Mouse (Mus musculus) CH12.LX (cell line): ENCODE measurements around the gene Hes5. TPM values are rescaled to one million over a fixed set of nuclear protein-coding genes. Genes with fewer than 3 reads are reported as not detected.

Experiments used
- DNase-seq: peaks from one replicate; pipeline ENCODE4 v3.0.0-alpha.2; 2013; ENCODE audit errors: extremely low read depth
- H3K27ac ChIP-seq: 2 replicates; pipeline ENCODE4 v1.5.1; 2012; ENCODE audit warnings: low read depth, mild to moderate bottlenecking, control low read depth, moderate library complexity; ENCODE audit not compliant: insufficient read depth
- H3K27me3 ChIP-seq: replicated peaks from 2 replicates; pipeline ENCODE3; 2012; ENCODE audit warnings: inconsistent platforms
- H3K36me3 ChIP-seq, 2 experiments: replicated peaks in 1 of 2; 2 replicates each; pipeline versions ENCODE3 to v1.6.1; 2012; ENCODE audit warnings: inconsistent platforms in 1 of 2, low read length in 1 of 2, mild to moderate bottlenecking in 1 of 2, mixed read lengths in 1 of 2, moderate library complexity in 1 of 2; ENCODE audit not compliant: control insufficient read depth in 1 of 2, insufficient read depth in 1 of 2
- H3K4me1 ChIP-seq, 2 experiments: 2 replicates each; pipeline ENCODE4 v1.6.1; 2012; ENCODE audit warnings: inconsistent platforms in 1 of 2, moderate library complexity in 1 of 2; ENCODE audit not compliant: insufficient read depth in 2 of 2, control insufficient read depth in 1 of 2
- H3K4me2 ChIP-seq: 2 replicates; pipeline ENCODE4 v1.6.1; 2012; ENCODE audit warnings: low read depth, mild to moderate bottlenecking, control low read depth; ENCODE audit not compliant: poor library complexity, insufficient read depth, severe bottlenecking
- H3K4me3 ChIP-seq, 3 experiments: fragments of 150-350 bp in 1 of 3; sonication (generic) in 1 of 3; replicated peaks in 1 of 3; 2 replicates each; pipeline versions ENCODE3 to v1.5.1; 2011 to 2012; ENCODE audit warnings: low read depth in 2 of 3, low read length in 2 of 3, mild to moderate bottlenecking in 2 of 3, moderate library complexity in 2 of 3, control low read depth in 1 of 3, improper control_type of control experiment in 1 of 3, inconsistent platforms in 1 of 3, mixed read lengths in 1 of 3; ENCODE audit not compliant: poor library complexity in 1 of 3
- H3K79me2 ChIP-seq: replicated peaks from 2 replicates; pipeline ENCODE4 v1.6.1; 2012; ENCODE audit warnings: mild to moderate bottlenecking, moderate library complexity; ENCODE audit not compliant: control insufficient read depth, poor library complexity, insufficient read depth, severe bottlenecking; ENCODE audit errors: extremely low read depth
- H3K9ac ChIP-seq: 2 replicates; pipeline ENCODE4 v1.6.1; 2012; ENCODE audit warnings: low read depth, mild to moderate bottlenecking, control low read depth, moderate library complexity; ENCODE audit not compliant: insufficient read depth
- H3K9me3 ChIP-seq: replicated peaks from 2 replicates; pipeline ENCODE3; 2012; ENCODE audit warnings: low read length, inconsistent platforms, mixed read lengths
- CHD1 ChIP-seq: IDR thresholded peaks from 2 replicates; pipeline ENCODE4 v1.6.1; 2012; ENCODE audit warnings: low read depth, low read length, improper control_type of control experiment, inconsistent platforms
- CHD2 ChIP-seq: IDR thresholded peaks from 2 replicates; pipeline ENCODE4 v1.6.1; 2011; ENCODE audit warnings: low read length, improper control_type of control experiment
- CTCF ChIP-seq, 2 experiments: IDR thresholded peaks in 1 of 2; conservative IDR thresholded peaks in 1 of 2; 2 replicates each; pipeline ENCODE4 v1.5.1; 2011 to 2012; ENCODE audit warnings: low read depth in 2 of 2, low read length in 2 of 2, improper control_type of control experiment in 1 of 2, inconsistent platforms in 1 of 2, mild to moderate bottlenecking in 1 of 2, moderate library complexity in 1 of 2
- EP300 ChIP-seq: IDR thresholded peaks from 2 replicates; pipeline ENCODE4 v1.6.1; 2011; ENCODE audit warnings: low read length, improper control_type of control experiment
- ETS1 ChIP-seq: conservative IDR thresholded peaks from 2 replicates; pipeline ENCODE4 v1.6.1; 2012; ENCODE audit warnings: low read depth, mild to moderate bottlenecking, inconsistent platforms, low read length, improper control_type of control experiment, moderate library complexity
- GABPA ChIP-seq: IDR thresholded peaks from 2 replicates; pipeline ENCODE4 v1.6.1; 2012; ENCODE audit warnings: low read depth, low read length, improper control_type of control experiment, inconsistent platforms; ENCODE audit not compliant: insufficient replicate concordance
- KAT2A ChIP-seq: IDR thresholded peaks from 2 replicates; pipeline ENCODE4 v1.6.1; 2012; ENCODE audit warnings: low read length, improper control_type of control experiment, inconsistent platforms; ENCODE audit not compliant: insufficient replicate concordance
- MAFK ChIP-seq: IDR thresholded peaks from 2 replicates; pipeline ENCODE4 v1.6.1; 2011; ENCODE audit warnings: low read length, improper control_type of control experiment; ENCODE audit not compliant: insufficient replicate concordance
- MAX ChIP-seq: IDR thresholded peaks from 2 replicates; pipeline ENCODE4 v1.6.1; 2011; ENCODE audit warnings: low read length, improper control_type of control experiment
- MYC ChIP-seq: IDR thresholded peaks from 2 replicates; pipeline ENCODE4 v1.6.1; 2011; ENCODE audit warnings: low read depth, mild to moderate bottlenecking, improper control_type of control experiment, low read length
- NELFE ChIP-seq: IDR thresholded peaks from 2 replicates; pipeline ENCODE4 v1.6.1; 2011; ENCODE audit warnings: low read depth, low read length, improper control_type of control experiment
- NRF1 ChIP-seq: IDR thresholded peaks from 2 replicates; pipeline ENCODE4 v1.6.1; 2014; ENCODE audit warnings: low read depth, mild to moderate bottlenecking, inconsistent platforms, low read length, improper control_type of control experiment, moderate library complexity
- POLR2A ChIP-seq: IDR thresholded peaks from 2 replicates; pipeline ENCODE4 v1.6.1; 2011; ENCODE audit warnings: low read depth, mild to moderate bottlenecking, improper control_type of control experiment, low read length
- POLR2AphosphoS2 ChIP-seq: IDR thresholded peaks from 2 replicates; pipeline ENCODE4 v1.6.1; 2011; ENCODE audit warnings: low read depth, low read length, improper control_type of control experiment
- RAD21 ChIP-seq: IDR thresholded peaks from 2 replicates; pipeline ENCODE4 v1.6.1; 2011; ENCODE audit warnings: low read depth, mild to moderate bottlenecking, low read length, improper control_type of control experiment, moderate library complexity
- SIN3A ChIP-seq: IDR thresholded peaks from 2 replicates; pipeline ENCODE4 v1.6.1; 2012; ENCODE audit warnings: low read length, improper control_type of control experiment, inconsistent platforms
- TBP ChIP-seq: conservative IDR thresholded peaks from 2 replicates; pipeline ENCODE4 v1.6.1; 2011; ENCODE audit warnings: low read depth, low read length, improper control_type of control experiment
- TCF12 ChIP-seq: IDR thresholded peaks from 2 replicates; pipeline ENCODE4 v1.6.1; 2014; ENCODE audit warnings: low read depth, mild to moderate bottlenecking, inconsistent platforms, low read length, improper control_type of control experiment
- UBTF ChIP-seq: IDR thresholded peaks from 2 replicates; pipeline ENCODE4 v1.6.1; 2012; ENCODE audit warnings: low read depth, mild to moderate bottlenecking, inconsistent platforms, low read length, improper control_type of control experiment, moderate library complexity
- USF1 ChIP-seq: IDR thresholded peaks from 2 replicates; pipeline ENCODE4 v1.6.1; 2014; ENCODE audit warnings: low read depth, mild to moderate bottlenecking, inconsistent platforms, low read length, improper control_type of control experiment
- ZMIZ1 ChIP-seq: IDR thresholded peaks from 2 replicates; pipeline ENCODE4 v1.6.1; 2012; ENCODE audit warnings: low read depth, mild to moderate bottlenecking, inconsistent platforms, low read length, improper control_type of control experiment
- ZNF384 ChIP-seq: IDR thresholded peaks from 2 replicates; pipeline ENCODE4 v1.6.1; 2012; ENCODE audit warnings: low read depth, low read length, improper control_type of control experiment, inconsistent platforms
- dilution Hi-C: fragments of 300-500 bp; cut with MboI; formaldehyde crosslinking; loops from 2 replicates; pipeline ENCODE4 v1.14.3; 2020; ENCODE audit warnings: low sequenced_read_pairs; ENCODE audit not compliant: extremely low pct_unique_long_range_greater_than_20kb, extremely low pct_ligation_motif_present
- in situ Hi-C: fragments of 300-500 bp; cut with MboI; formaldehyde crosslinking; loops from 3 replicates; pipeline ENCODE4 v1.14.3; 2019; ENCODE audit warnings: low sequenced_read_pairs, low pct_ligation_motif_present, low pct_unique_long_range_greater_than_20kb, mixed read lengths
- polyA plus RNA-seq: library from polyadenylated mRNA; unstranded; fragments of >175 nt; gene quantifications from 2 replicates; pipeline ENCODE4 v1.2.1, GENCODE M21; 2012; ENCODE audit warnings: low read depth; ENCODE audit not compliant: insufficient read length
- total RNA-seq, 2 experiments: library from RNA; depleted of rRNA; stranded (reverse); fragments of 300-350 nt in 1 of 2; fragments of >200 nt in 1 of 2; gene quantifications; 2 replicates each; pipeline ENCODE4 v1.2.3; 2012 to 2014

Gene Hes5
- total and polyA plus RNA-seq, 3 experiments = 1.7 to 6.8 (median 2.1) TPM

DNA sequence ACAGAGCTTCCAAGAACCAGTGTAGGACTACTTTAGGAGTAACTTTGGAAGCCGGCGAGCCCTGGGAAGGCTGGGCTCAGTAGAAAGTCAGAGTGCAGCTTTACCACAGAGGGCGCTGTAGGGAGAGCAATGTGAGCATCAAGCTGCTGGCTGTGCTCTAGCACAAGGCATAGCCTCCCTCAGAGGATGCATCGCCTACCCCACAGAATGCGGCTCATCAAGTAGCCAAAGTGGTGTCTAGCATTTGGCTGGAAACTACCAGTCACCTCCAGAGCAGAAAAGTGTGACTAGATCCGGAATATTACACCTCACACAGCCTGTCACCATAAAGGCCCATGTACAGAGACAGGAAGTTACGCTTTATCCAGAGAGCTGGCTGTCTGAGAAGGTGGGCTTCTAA, 24.9 kb upstream of the Hes5 start:
- in situ Hi-C loops = loop anchor here (25.0 kb wide), 1 partner anchor 798 kb away; the partner anchor contains the start of genes Trp73 and Wrap73
- no peaks in the 10 kb centered on the region for H3K36me3 ChIP-seq
- no peak overlapping the region for H3K4me3 ChIP-seq
- H3K4me1 ChIP-seq = peaks cover 28 to 60% of the 10 kb centered on the region in 2 experiments
- DNase-seq = no peak
- H3K27me3 ChIP-seq = no peaks in the 10 kb centered on the region
- dilution Hi-C loops = no loop called here
- no peak overlapping the region for H3K9ac ChIP-seq
- H3K9me3 ChIP-seq = no peaks in the 10 kb centered on the region
- no peak overlapping the region for H3K4me2 ChIP-seq
- TF ChIP-seq TCF12 = no peak
- TF ChIP-seq TBP = no peak
- peak in 1 of 2 experiments; percentile 52; a peak in 2 of 4 replicates for TF ChIP-seq CTCF (conservative IDR thresholded peaks at IDR 0.05 in 1 of 2, IDR thresholded peaks at IDR 0.05 in 1 of 2; ENCODE audit: low read depth in 2 of 2, low read length in 2 of 2)
- TF ChIP-seq ZMIZ1 = no peak
- TF ChIP-seq MAFK = no peak
- TF ChIP-seq CHD1 = no peak
- H3K79me2 ChIP-seq = no peaks in the 10 kb centered on the region
- H3K27ac ChIP-seq = no peak overlapping the region

GRCm38 (mm10) chr4:154936542-154937255, 24.0 kb upstream of the Hes5 start:
- Histone ChIP-seq H3K79me2 (no peaks in the 10 kb centered on the region), H3K9ac (no peak overlapping the region), H3K4me3 (no peak overlapping the region), H3K27me3 (no peaks in the 10 kb centered on the region), H3K27ac (no peak overlapping the region), H3K4me2 (no peak overlapping the region), H3K4me1 (peaks cover 28 to 62% of the 10 kb centered on the region in 2 experiments), H3K36me3 (no peaks in the 10 kb centered on the region), H3K9me3 (peaks cover 3% of the 10 kb centered on the region)
- TF ChIP-seq ZMIZ1 (no peak), EP300 (no peak)
- dilution Hi-C loops = no loop called here
- in situ Hi-C loops = loop anchor here (25.0 kb wide), 1 partner anchor 799 kb away; the partner anchor contains the start of genes Trp73 and Wrap73
- DNase-seq = no peak

DNA sequence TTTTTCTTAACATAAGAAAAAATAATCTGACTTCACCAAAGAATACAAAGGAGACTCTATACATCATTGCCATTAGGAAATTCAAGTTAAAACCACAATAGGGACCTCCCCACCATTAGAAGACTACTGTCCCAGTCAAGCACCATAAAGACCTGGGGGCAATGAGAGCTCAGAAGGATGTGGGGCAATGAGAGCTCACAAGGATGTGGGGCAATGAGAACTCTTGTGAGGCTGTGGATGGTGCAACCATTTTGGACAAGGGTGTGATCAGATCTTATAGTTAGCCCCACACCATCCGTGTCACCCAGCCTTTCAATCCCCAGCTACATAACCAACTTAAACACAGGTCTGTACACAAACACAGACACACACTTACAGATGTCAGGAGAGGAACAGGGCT, 23.0 kb upstream of the Hes5 start:
- in situ Hi-C loops = loop anchor here (25.0 kb wide), 1 partner anchor 800 kb away; the partner anchor contains the start of genes Trp73 and Wrap73
- no peaks in the 10 kb centered on the region for H3K27me3 ChIP-seq
- TF ChIP-seq RAD21 (no peak), EP300 (no peak), USF1 (no peak), ZNF384 (no peak), ZMIZ1 (no peak), UBTF (no peak), SIN3A (no peak), MYC (no peak), GABPA (no peak), CHD1 (no peak), NELFE (no peak), KAT2A (no peak), MAX (no peak), TCF12 (no peak), POLR2AphosphoS2 (no peak), CHD2 (no peak), POLR2A (no peak), CTCF (conservative IDR thresholded peaks at IDR 0.05 in 1 of 2, IDR thresholded peaks at IDR 0.05 in 1 of 2; ENCODE audit: low read depth in 2 of 2, low read length in 2 of 2) (no peak), ETS1 (no peak), NRF1 (no peak)
- no peak overlapping the region for H3K9ac ChIP-seq
- no peaks in the 10 kb centered on the region for H3K79me2 ChIP-seq
- no peak overlapping the region for H3K4me2 ChIP-seq
- dilution Hi-C loops = no loop called here
- no peak overlapping the region for H3K4me3 ChIP-seq
- no peaks in the 10 kb centered on the region for H3K36me3 ChIP-seq
- peaks cover 7% of the 10 kb centered on the region for H3K9me3 ChIP-seq
- DNase-seq = no peak
- no peak overlapping the region for H3K27ac ChIP-seq
- peaks cover 25 to 57% of the 10 kb centered on the region in 2 experiments for H3K4me1 ChIP-seq
